Mouse (Mus musculus): Measurements from ENCODE around the gene Aspscr1. TPM values are rescaled to one million over a fixed set of nuclear protein-coding genes. Genes with fewer than 3 reads are reported as not detected.

The Aspscr1 gene
- polyA plus RNA-seq, 1 experiment = 65.9 TPM

- Histone ChIP-seq H3K27me3 (ENCODE audit: control insufficient read depth, insufficient read depth, insufficient read length) (no peaks in the 10 kb centered on the region), H3ac (ENCODE audit: control insufficient read depth, insufficient read length) (no peak overlapping the region), H3K4me2 (ENCODE audit: low read depth) (no peak overlapping the region), H3K4me3 (no peak overlapping the region), H3K79me2 (ENCODE audit: control insufficient read depth, insufficient read depth) (no peaks in the 10 kb centered on the region), H3K36me3 (ENCODE audit: control insufficient read depth, insufficient read depth) (peaks cover 23% of the 10 kb centered on the region)
- TF ChIP-seq POLR2A (IDR thresholded peaks at IDR 0.05; ENCODE audit: insufficient read length, low read depth) = no peak
- peak; percentile 7 to 63 (median 59) for TF ChIP-seq MYOD1 (IDR thresholded peaks at IDR 0.05; ENCODE audit: control insufficient read depth in 1 of 3, insufficient read length in 2 of 3, low read depth in 2 of 3)
- peak in 1 of 3 experiments; percentile 39 for TF ChIP-seq MYOG (IDR thresholded peaks at IDR 0.05; ENCODE audit: control insufficient read depth in 1 of 3, insufficient read depth in 1 of 3, insufficient read length in 2 of 3, low read depth in 2 of 3)
- TF ChIP-seq MAX (IDR thresholded peaks at IDR 0.05; ENCODE audit: low read depth) = no peak
- TF ChIP-seq USF1 (IDR thresholded peaks at IDR 0.05; ENCODE audit: low read depth) = no peak
- TF ChIP-seq POLR2AphosphoS2 (IDR thresholded peaks at IDR 0.05; ENCODE audit: insufficient read length, low read depth) = no peak
- no peak for TF ChIP-seq CEBPB (IDR thresholded peaks at IDR 0.05; ENCODE audit: insufficient read depth, poor library complexity, severe bottlenecking)
- no peak for TF ChIP-seq TCF3 (IDR thresholded peaks at IDR 0.05; ENCODE audit: insufficient read length, low read depth)
- no peak for TF ChIP-seq TCF12 (IDR thresholded peaks at IDR 0.05; ENCODE audit: insufficient read depth, poor library complexity, severe bottlenecking)
These were observed 16.6 kb downstream of the Aspscr1 start for GRCm38 (mm10) chr11:120689365-120689764.

GRCm38 (mm10) chr11:120692471-120693011 is 19.8 kb downstream of the Aspscr1 start:
- Histone ChIP-seq H3K4me3 (no peak overlapping the region), H3K27me3 (ENCODE audit: control insufficient read depth, insufficient read depth, insufficient read length) (no peaks in the 10 kb centered on the region), H3K36me3 (ENCODE audit: control insufficient read depth, insufficient read depth) (peaks cover 27% of the 10 kb centered on the region), H3K79me2 (ENCODE audit: control insufficient read depth, insufficient read depth) (peaks cover 3% of the 10 kb centered on the region), H3ac (ENCODE audit: control insufficient read depth, insufficient read length) (no peak overlapping the region), H3K4me2 (ENCODE audit: low read depth) (no peak overlapping the region)
- TF ChIP-seq POLR2AphosphoS2 (IDR thresholded peaks at IDR 0.05; ENCODE audit: insufficient read length, low read depth) (no peak), SRF (IDR thresholded peaks at IDR 0.05; ENCODE audit: control insufficient read depth, insufficient read length, low read depth) (no peak)

GRCm38 (mm10) chr11:120693461-120693860 is 20.7 kb downstream of the Aspscr1 start:
- Histone ChIP-seq H3ac (ENCODE audit: control insufficient read depth, insufficient read length) (no peak overlapping the region), H3K79me2 (ENCODE audit: control insufficient read depth, insufficient read depth) (peaks cover 3% of the 10 kb centered on the region), H3K36me3 (ENCODE audit: control insufficient read depth, insufficient read depth) (peaks cover 21% of the 10 kb centered on the region), H3K27me3 (ENCODE audit: control insufficient read depth, insufficient read depth, insufficient read length) (no peaks in the 10 kb centered on the region), H3K4me2 (ENCODE audit: low read depth) (no peak overlapping the region), H3K4me3 (no peak overlapping the region)
- TF ChIP-seq MAX (IDR thresholded peaks at IDR 0.05; ENCODE audit: low read depth) = no peak
- no peak for TF ChIP-seq MYOG (IDR thresholded peaks at IDR 0.05; ENCODE audit: control insufficient read depth in 1 of 3, insufficient read depth in 1 of 3, insufficient read length in 2 of 3, low read depth in 2 of 3)
- TF ChIP-seq SRF (IDR thresholded peaks at IDR 0.05; ENCODE audit: control insufficient read depth, insufficient read length, low read depth) = no peak
- TF ChIP-seq TCF12 (IDR thresholded peaks at IDR 0.05; ENCODE audit: insufficient read depth, poor library complexity, severe bottlenecking) = no peak
- no peak for TF ChIP-seq E2F4 (IDR thresholded peaks at IDR 0.05; ENCODE audit: insufficient read depth)
- TF ChIP-seq REST (IDR thresholded peaks at IDR 0.05; ENCODE audit: insufficient read depth, insufficient read length) = no peak
- TF ChIP-seq CEBPB (IDR thresholded peaks at IDR 0.05; ENCODE audit: insufficient read depth, poor library complexity, severe bottlenecking) = no peak
- no peak for TF ChIP-seq POLR2AphosphoS2 (IDR thresholded peaks at IDR 0.05; ENCODE audit: insufficient read length, low read depth)
- TF ChIP-seq MYOD1 (IDR thresholded peaks at IDR 0.05; ENCODE audit: control insufficient read depth in 1 of 3, insufficient read length in 2 of 3, low read depth in 2 of 3) = no peak
- TF ChIP-seq POLR2A (IDR thresholded peaks at IDR 0.05; ENCODE audit: insufficient read length, low read depth) = no peak
- TF ChIP-seq USF1 (IDR thresholded peaks at IDR 0.05; ENCODE audit: low read depth) = no peak
- TF ChIP-seq TCF3 (IDR thresholded peaks at IDR 0.05; ENCODE audit: insufficient read length, low read depth) = no peak

- no peaks in the 10 kb centered on the region for H3K27me3 ChIP-seq (ENCODE audit: control insufficient read depth, insufficient read depth, insufficient read length)
- H3K4me2 ChIP-seq (ENCODE audit: low read depth) = no peak overlapping the region
- H3K79me2 ChIP-seq (ENCODE audit: control insufficient read depth, insufficient read depth) = peaks cover 3% of the 10 kb centered on the region
- H3ac ChIP-seq (ENCODE audit: control insufficient read depth, insufficient read length) = no peak overlapping the region
- peaks cover 17% of the 10 kb centered on the region for H3K36me3 ChIP-seq (ENCODE audit: control insufficient read depth, insufficient read depth)
- H3K4me3 ChIP-seq = no peak overlapping the region
- TF ChIP-seq SRF (IDR thresholded peaks at IDR 0.05; ENCODE audit: control insufficient read depth, insufficient read length, low read depth) (no peak), TCF3 (IDR thresholded peaks at IDR 0.05; ENCODE audit: insufficient read length, low read depth) (no peak), USF1 (IDR thresholded peaks at IDR 0.05; ENCODE audit: low read depth) (no peak), E2F4 (IDR thresholded peaks at IDR 0.05; ENCODE audit: insufficient read depth) (no peak), TCF12 (IDR thresholded peaks at IDR 0.05; ENCODE audit: insufficient read depth, poor library complexity, severe bottlenecking) (no peak), POLR2AphosphoS2 (IDR thresholded peaks at IDR 0.05; ENCODE audit: insufficient read length, low read depth) (no peak), MYOG (IDR thresholded peaks at IDR 0.05; ENCODE audit: control insufficient read depth in 1 of 3, insufficient read depth in 1 of 3, insufficient read length in 2 of 3, low read depth in 2 of 3) (no peak), MAX (IDR thresholded peaks at IDR 0.05; ENCODE audit: low read depth) (no peak), REST (IDR thresholded peaks at IDR 0.05; ENCODE audit: insufficient read depth, insufficient read length) (no peak)
These were observed 22.4 kb downstream of the Aspscr1 start for GRCm38 (mm10) chr11:120695184-120695583.

- TF ChIP-seq E2F4 (IDR thresholded peaks at IDR 0.05; ENCODE audit: insufficient read depth) = no peak
- no peak for TF ChIP-seq MYOG (IDR thresholded peaks at IDR 0.05; ENCODE audit: control insufficient read depth in 1 of 3, insufficient read depth in 1 of 3, insufficient read length in 2 of 3, low read depth in 2 of 3)
- TF ChIP-seq SRF (IDR thresholded peaks at IDR 0.05; ENCODE audit: control insufficient read depth, insufficient read length, low read depth) = no peak
- no peak for TF ChIP-seq MAX (IDR thresholded peaks at IDR 0.05; ENCODE audit: low read depth)
- TF ChIP-seq TCF12 (IDR thresholded peaks at IDR 0.05; ENCODE audit: insufficient read depth, poor library complexity, severe bottlenecking) = no peak
- TF ChIP-seq REST (IDR thresholded peaks at IDR 0.05; ENCODE audit: insufficient read depth, insufficient read length) = no peak
- no peak for TF ChIP-seq MYOD1 (IDR thresholded peaks at IDR 0.05; ENCODE audit: control insufficient read depth in 1 of 3, insufficient read length in 2 of 3, low read depth in 2 of 3)
- no peak for TF ChIP-seq POLR2AphosphoS2 (IDR thresholded peaks at IDR 0.05; ENCODE audit: insufficient read length, low read depth)
- TF ChIP-seq CEBPB (IDR thresholded peaks at IDR 0.05; ENCODE audit: insufficient read depth, poor library complexity, severe bottlenecking) = no peak
- TF ChIP-seq TCF3 (IDR thresholded peaks at IDR 0.05; ENCODE audit: insufficient read length, low read depth) = no peak
- TF ChIP-seq POLR2A (IDR thresholded peaks at IDR 0.05; ENCODE audit: insufficient read length, low read depth) = no peak
- no peak for TF ChIP-seq USF1 (IDR thresholded peaks at IDR 0.05; ENCODE audit: low read depth)
- Histone ChIP-seq H3K27me3 (ENCODE audit: control insufficient read depth, insufficient read depth, insufficient read length) (no peaks in the 10 kb centered on the region), H3K4me2 (ENCODE audit: low read depth) (no peak overlapping the region), H3K36me3 (ENCODE audit: control insufficient read depth, insufficient read depth) (peaks cover 16% of the 10 kb centered on the region), H3ac (ENCODE audit: control insufficient read depth, insufficient read length) (no peak overlapping the region), H3K4me3 (no peak overlapping the region), H3K79me2 (ENCODE audit: control insufficient read depth, insufficient read depth) (peaks cover 3% of the 10 kb centered on the region)
These were observed 22.9 kb downstream of the Aspscr1 start for GRCm38 (mm10) chr11:120695641-120696040.

Measured in myocyte (in vitro differentiated cells).